Mouse (Mus musculus) brain, embryonic 14.5 days (tissue): ENCODE measurements around the gene Cacna2d2.

ENCODE experiments used
- CTCF ChIP-seq: fragments of 200-500 bp; IDR thresholded peaks from 2 replicates; pipeline ENCODE4 v1.5.1; 2012; ENCODE audit warnings: inconsistent platforms, mild to moderate bottlenecking, moderate library complexity, borderline replicate concordance; ENCODE audit not compliant: insufficient read depth, insufficient read length; ENCODE audit errors: extremely low read depth
- POLR2A ChIP-seq: fragments of 200-500 bp; IDR thresholded peaks from 2 replicates; pipeline ENCODE4 v1.6.1; 2012; ENCODE audit warnings: mild to moderate bottlenecking, inconsistent platforms, borderline replicate concordance; ENCODE audit not compliant: poor library complexity, insufficient read depth, insufficient read length, severe bottlenecking; ENCODE audit errors: extremely low read depth

DNA sequence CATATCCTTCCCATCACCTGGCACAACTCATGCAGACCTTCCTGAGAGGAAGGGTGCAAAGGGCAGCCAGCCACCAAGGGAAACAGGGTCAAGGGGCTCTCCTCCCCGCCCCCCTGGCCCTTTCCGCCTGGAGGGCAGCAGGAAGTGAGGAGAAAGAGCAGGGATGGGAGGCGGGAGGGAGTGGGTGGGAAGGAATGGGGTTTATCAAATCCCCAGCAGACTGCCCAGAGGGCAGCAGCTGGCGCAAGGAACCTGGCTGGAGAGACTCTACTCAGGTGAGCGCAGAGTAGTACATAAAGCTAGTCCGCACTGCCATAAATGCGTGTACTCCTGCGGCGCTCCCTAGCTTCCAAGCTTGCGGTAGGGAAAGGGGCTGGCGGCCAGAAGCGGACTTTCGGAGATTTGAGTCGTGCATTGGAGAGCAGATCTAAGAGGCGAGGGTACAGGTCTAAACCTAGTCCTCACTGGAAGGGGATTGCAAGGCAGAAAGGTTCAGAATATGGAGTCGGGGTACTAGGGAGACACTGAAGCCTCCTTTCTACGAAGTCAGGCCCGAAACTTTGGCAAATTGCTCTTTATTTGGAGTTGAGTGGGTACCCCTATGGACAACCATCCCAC is 168.4 kb downstream of the Cacna2d2 start, which contains the start of gene Hyal2:
- TF ChIP-seq CTCF: no peak
- TF ChIP-seq POLR2A: no peak
